Mouse (Mus musculus): ENCODE data around the gene Chfr. TPM values are rescaled to one million over a fixed set of nuclear protein-coding genes. Genes with fewer than 3 reads are reported as not detected.
A peak's percentile ranks its signal among the peaks of the same experiment; 100 is the strongest.
"Not testable (repeated sequence)": the region's sequence is repeated elsewhere in the genome, so short reads cannot be mapped to it uniquely, and the experiment has no call there.

Gene Chfr
- total RNA-seq, 2 experiments from 2014 or later = 23.5 to 23.7 TPM

DNA sequence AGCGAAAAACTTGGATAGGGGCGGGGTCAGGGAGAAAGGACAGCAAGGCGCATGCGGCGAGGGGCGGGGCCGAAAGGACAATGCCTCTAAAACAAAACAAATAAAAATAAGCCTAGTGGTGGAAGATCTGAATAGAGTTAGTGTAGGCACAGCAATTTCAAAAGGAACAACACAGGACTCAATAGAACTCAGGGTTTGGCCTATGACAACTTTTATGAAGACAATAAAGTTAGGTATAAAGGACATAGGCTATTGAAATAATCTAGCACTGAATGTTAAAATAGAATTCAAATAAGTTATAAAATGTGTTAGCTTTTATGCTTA is 27.4 kb upstream of the Chfr start:
- DNase-seq = no peak

DNA sequence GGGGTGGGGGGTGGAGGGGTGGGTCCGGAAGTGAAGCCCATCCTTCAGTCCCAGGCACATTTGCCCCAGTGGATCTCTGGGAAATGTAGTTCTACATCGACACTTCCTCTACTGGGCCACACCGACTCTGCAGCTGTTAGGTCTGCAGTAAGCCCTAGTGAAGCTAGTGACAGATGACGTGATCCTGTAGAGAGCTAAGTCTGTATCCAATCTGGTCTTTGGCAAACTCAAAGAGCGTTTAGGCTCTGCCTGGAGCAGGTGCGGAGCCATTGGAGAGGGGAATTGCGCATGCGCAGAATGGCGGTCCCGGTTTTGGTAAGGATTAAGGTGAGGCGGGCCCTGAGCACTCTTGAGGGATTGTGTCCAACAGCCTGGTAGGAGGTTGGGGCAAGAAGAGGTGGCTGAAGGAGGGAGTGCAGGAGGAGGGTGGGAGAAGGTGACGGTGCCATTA is 25.6 kb upstream of the Chfr start, which contains the start of gene Zfp605:
TSS of gene Zfp605 (plus strand) at position 102 of the 451 bp plus-strand sequence.
- peak; percentile 89 for DNase-seq

DNA sequence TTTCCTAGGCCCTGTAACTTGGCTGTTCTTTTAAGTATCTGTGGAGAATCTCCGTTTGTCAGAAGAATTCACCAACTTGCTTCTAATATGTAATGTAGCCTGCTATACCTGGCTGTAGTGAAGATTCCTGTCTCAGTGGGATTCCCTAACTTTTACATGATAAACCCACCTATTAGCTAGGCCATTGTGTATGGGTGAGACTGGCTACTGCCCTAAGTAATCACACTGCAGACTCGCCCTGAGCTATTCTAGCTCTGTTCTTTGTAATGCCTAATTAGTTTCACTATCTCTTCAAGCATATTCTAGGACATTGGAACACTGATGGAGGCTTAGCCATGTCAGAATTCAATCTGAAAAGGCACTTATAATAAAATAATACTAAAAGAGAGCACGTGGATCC is 13.3 kb upstream of the Chfr start:
- not testable (repeated sequence) for DNase-seq

DNA sequence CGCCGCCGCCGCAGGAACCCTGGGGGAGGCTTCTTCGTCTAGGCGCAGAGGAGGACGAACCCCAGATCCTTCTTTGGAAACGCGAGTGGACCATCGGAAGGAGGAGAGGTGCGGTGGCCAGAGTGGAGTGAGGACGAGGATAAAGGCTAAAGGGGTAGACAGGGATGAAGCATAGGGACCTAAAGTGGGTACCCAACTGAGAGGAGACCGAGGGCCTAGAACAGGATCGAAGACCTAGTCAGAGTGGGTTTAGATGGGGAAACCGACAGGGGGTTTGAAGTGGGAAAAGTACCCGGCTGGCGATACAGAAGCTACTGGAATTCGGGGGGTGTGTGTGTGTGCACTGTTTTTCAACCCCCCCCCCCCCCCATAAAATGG is 434 bp downstream of the Chfr start:
- DNase-seq = no peak

DNA sequence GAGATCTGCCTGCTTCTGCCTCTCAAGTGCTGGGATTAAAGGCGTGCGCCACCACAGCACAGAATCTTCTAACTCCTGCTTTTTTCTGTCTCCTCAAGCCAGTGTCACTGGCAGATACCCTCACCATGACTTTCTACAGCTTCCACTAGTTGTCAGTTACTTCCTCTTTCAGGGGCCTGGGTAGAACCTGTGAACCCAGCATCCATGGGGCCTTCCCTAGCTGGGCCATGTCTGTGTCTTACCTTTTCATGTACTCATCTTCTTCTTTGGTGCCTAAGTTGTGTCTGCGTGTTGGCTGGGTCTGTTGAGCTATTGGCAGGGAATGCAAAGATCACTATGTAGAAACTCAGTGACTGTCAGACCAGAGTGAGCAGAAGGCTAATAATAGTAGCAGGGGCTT is 2.2 kb downstream of the Chfr start:
- DNase-seq = no peak

DNA sequence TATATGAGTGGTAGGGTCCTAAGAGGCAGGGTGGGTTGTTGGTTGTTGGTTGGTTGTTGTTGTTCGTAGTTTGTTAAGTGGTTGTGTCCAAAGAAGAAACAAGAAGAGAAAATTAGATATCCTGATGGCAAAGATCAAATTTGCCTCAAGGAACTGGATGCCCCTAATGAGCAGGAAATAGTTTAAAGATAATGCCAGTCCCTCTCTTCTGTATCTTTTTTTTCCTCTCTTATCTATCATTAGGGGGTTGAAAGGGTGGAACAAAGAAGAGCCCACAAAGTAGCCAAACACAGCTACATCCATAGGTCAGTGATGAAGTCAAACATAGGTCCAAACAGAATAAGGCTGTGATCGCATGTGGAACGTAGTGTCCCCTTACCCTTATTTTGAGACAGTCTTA is 3.7 kb downstream of the Chfr start:
- no peak for DNase-seq

DNA sequence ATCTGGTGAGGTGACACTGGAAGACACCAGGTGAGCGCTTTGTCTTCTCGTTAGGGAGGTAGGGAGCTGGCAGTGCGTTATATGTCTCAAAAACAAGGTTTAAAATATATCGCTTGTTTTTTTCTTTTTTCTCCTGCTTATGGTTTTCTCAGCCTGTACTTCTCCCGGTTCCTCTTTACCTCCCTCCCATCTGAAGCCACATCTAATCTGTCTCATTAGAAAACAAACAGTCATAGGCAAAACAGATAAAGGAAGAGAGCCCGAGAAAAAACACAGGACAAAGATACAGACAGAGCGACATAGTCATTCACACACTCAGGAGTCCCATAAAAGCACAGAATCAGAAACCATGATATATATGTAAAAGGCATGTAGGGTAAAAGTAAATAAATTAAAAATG is 4.8 kb downstream of the Chfr start:
- DNase-seq = no peak

DNA sequence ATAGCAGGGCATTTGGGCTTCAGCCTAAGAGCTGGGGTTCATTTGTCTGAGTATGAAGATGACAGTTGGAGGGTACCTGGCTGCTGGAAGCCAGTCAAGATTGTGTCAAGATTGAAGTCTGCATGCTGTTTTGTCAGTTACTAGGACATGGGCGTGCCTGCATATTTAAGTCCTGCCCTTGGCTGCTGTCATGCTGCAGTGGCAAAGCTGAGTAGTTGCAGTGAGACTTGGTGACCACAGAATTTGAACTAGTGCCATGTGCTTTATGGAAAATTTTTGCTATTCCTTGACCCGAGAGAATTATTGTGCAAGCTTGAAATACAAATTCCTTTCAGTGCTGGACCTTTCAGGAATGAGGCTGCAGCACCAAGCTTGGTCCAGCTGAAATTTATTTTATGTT is 6.7 kb downstream of the Chfr start:
- peak; percentile 8 for DNase-seq

DNA sequence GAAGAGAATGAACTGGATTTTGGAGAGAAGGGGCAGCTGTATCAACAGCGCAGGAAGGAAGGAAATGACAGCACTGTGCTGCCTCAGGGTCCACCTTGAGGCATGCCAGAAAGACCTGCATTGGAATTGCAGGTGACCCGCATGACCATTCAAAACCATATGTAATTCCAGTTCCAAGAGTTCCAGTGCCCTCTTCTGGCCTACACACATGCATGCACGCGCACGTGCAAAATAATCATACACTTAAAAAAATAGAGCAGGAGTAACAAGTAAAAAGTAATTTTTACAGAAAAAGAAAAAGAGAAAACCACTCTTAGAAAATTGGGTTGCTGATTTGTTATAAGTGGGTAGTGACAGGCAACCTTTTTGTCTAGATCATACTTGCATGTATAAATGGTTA is 7.4 kb downstream of the Chfr start:
- no peak for DNase-seq

DNA sequence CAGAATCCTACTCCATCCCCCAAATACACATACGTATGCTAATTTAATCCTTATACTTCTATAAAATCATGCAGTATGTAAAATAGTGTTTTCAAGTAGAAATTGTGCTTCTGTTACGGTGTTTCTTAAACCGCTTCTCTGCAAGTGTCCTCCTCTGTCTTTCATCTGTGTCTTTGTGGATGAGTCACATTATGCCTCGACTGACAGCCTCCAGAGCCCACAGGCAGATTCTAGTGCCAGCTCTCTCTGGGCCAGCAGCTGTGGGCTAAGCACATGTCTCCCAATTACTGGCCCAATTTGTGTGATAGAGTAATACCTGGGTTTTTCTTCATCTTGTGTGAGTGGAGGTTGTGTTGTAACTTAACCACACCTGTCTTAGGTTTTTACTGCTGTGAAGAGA is 33.7 kb downstream of the Chfr start:
- DNase-seq = no peak

DNA sequence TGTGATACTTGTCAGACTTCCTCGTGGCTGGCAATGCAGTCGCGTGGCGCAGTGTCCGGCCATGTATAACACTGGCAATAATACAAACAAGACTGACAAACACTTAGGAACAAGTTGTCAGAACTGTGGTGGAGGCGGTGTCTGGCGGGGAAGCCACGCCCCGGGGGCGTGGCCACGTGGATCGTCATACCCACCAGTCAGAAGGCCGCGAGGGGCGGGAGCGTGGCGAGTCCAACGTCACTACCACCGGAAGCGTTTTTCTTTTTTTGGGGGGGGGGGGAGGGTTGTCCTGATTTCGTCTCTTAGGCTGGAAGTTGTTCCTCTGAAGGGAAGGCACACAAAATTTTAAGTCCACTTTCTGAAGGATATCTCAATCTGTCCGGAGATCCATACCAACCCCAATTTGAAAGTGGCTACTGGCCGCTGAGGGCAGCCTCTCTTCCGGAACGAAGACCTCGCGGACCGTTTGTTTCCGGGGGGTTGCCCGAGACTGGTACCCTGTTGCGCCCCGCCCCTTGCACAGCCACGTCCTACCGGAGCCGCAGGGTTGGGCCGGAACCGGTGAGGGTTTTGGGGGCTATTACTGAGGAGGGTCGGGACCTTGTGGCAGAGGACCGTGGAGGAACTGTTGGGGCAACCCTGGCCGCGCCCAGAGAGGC is 40.8 kb downstream of the Chfr start, which contains the start of gene Golga3:
TSS of gene Golga3 (plus strand) at position 340 of the 659 bp plus-strand sequence.
- DNase-seq = peak; percentile 95

DNA sequence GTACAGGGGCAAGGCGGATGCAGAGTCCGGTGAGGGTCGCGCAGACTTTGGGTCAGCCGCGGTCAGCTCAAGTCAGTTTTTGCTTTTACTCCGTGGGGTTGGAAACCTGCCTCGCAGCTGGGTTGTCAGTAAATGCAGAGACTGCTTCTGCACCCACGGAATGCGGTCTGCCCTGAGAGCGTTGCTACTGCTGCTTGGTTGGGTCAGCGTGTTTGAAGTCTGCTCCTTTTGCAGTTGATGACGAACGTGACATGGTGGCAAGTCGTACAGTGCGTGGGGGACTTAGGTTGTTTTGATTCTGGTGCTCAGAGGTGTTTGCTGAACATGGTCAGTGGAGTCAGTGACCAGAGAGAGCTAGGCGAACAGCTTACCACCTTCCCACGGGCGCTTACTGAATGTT is 41.4 kb downstream of the Chfr start:
- DNase-seq = no peak

DNA sequence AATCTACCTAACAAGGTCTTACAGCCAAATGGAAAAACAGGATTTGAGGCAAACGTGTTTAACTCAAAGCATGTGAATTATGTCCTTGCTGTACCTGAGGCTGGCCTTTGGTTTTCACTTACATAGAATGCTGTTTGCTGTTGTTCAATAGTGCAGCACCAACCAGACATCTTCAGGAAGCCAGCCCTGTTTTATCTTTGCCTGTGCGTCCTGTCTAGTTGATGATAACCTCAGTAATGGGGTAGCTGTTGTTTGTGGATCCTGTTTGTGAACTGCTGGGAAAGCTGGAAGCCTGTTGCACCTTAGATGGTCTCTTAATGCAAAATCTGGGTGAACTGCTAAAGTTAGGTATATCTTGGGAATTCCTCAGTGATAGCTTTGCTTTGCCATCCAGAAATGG is 43.0 kb downstream of the Chfr start:
- DNase-seq = no peak

DNA sequence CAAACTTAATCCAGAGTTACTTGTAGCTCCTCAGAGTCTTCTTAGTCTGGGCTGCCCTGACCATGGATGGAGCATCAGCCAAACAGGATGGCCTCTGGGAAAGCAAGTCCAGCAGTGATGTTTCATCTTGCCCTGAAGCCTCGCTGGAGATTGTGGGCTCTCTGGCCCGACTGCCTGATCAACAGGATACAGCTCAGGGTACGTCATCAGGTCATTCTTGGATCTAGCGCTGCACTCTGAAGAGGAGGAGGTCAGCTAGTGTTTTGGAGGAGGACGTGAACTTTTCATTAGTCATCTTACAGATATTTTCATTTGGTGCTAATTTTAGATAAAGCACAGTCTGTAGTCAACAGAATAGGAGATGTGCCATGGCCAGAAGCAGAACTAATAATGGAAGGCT is 46.1 kb downstream of the Chfr start:
- DNase-seq = no peak

DNA sequence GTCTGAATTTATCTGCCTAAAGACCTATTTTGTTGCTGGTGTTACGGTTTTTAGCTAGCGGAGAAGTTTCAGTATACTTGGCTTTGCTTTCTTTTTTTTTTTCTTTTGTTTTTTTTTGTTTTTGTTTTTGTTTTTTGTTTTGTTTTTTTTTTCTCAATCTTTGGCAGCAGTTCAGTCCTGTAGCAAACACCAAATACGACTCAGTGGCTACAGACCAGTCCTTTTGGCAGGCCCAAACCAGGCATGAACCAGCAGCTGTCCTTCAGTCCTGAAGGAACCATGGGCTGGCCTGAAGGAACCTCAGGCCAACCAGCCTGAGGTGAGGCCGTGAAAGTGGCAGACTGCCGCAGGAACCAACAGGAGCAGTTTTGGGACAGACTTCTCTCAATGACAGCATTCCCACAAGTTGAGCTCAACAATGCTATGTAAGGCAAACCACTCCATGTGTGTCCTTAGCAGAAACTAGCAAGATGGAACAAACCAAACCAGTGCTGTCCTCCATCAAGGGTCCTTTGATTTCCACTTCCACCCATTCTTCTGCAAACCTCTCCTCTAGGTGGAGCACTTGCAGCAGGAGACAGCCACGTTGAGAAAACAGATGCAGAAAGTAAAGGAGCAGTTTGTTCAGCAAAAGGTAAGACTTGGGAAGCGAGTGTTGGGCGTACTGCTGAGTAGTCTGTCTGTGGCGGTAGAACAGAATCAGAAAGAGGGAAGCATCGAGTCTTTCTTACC is 67.7 kb downstream of the Chfr start:
- DNase-seq = no peak

DNA sequence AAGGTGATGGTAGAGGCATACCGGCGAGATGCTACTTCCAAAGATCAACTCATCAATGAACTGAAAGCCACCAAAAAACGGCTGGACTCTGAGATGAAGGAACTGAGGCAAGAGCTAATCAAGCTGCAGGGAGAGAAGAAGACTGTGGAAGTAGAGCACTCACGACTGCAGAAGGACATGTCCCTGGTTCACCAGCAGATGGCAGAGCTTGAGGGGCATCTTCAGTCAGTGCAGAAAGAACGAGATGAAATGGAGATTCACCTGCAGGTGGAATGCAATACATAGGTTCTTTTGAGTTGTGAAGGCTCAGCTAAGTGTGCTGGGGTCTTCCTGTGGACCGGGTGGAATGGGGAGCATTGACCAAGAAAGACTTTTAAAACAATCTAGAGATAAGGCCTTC is 69.1 kb downstream of the Chfr start:
- DNase-seq = no peak

DNA sequence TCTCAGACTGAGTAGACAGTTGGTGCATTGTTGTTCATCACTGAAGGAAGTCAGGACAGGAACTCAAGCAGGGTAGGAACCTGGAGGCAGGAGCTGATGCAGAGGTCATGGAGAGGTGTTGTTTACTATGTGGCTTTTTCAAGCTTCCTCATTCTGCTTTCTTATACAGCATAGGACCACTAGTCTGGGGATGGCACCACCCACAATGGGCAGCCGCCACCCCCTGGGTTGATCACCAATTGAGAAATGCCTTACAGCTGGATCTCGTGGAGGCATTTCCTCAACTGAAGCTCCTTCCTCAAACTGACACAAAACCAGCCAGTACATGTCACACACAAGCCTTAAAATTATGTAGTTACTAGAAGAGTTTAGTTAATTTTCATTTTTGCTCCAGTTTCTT is 75.7 kb downstream of the Chfr start:
- no peak for DNase-seq

DNA sequence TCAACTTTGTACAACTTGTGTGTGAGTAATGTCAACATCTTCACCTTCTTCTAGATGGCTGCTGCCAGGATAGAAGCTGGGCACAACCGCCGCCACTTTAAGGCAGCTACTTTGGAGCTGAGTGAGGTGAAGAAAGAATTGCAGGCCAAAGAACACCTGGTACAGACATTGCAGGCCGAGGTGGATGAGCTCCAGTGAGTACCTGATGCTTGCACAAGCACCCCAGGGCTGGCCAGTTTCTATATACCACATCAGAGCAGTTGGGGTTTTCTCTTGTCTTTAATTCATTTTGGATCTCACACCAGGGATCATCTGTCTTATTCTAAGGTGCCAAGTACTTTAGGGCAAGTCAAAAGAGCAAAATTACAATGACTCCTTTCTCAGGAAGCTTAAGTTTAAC is 81.1 kb downstream of the Chfr start:
- no peak for DNase-seq

DNA sequence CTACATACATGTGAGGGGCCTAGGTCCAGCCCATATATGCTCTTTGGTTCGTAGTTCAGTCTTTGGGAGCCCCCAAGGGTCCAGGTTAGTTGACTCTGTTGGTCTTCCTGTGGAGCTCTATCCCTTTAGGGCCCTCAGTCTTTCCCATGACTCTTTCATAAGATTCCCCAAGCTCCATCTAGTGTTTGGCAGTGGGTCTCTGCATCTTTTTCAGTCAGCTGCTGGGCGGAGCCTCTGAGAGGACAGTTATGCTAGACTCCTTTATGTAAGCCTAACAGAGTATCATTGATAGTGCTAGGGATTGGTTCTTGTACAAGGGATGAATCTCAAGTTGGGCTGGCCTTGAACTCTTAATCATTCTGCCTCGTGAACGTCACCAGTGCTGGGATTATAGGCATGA is 84.7 kb downstream of the Chfr start:
- DNase-seq = no peak

Other genes starting within 250 kb of the Chfr start
- 1 to 10 TPM; 4.5 to 5.2 TPM for gene Gm15446, start 212.4 kb upstream of the Chfr start, total RNA-seq (2021)
- gene Zfp932, start 139.3 kb upstream of the Chfr start, total RNA-seq (2021) = 10 to 100 TPM in 1 of 2 experiments, 1 to 10 TPM in 1; 9.3 to 11.2 TPM
- 1 to 10 TPM; 2.8 to 3.3 TPM for gene Gm17655, start 63.3 kb upstream of the Chfr start, total RNA-seq (2021)
- gene Gm35315, start 41.4 kb upstream of the Chfr start, total RNA-seq (2021) = not detected
- not detected for gene Plcxd1, start 35.9 kb upstream of the Chfr start, total RNA-seq (2021)
- 10 to 100 TPM; 32.3 to 33.6 TPM for gene Gtpbp6, start 27.6 kb upstream of the Chfr start, total RNA-seq (2021)
- gene Zfp605, start 25.8 kb upstream of the Chfr start, total RNA-seq (2021) = 1 to 10 TPM; 2.7 to 3.1 TPM
- gene Golga3, start 40.9 kb downstream of the Chfr start, total RNA-seq (2021) = 10 to 100 TPM; 35.5 to 38.7 TPM
- 10 to 100 TPM; 27.9 to 29.8 TPM for gene Ankle2, start 95.2 kb downstream of the Chfr start, total RNA-seq (2021)
- 10 to 100 TPM; 41.4 to 42.8 TPM for gene Pgam5, start 134.1 kb downstream of the Chfr start, total RNA-seq (2021)
- gene Pxmp2, start 150.3 kb downstream of the Chfr start, total RNA-seq (2021) = 10 to 100 TPM; 23.3 to 25.0 TPM
- gene Pole, start 150.5 kb downstream of the Chfr start, total RNA-seq (2021) = 10 to 100 TPM; 20.9 to 22.0 TPM
- not detected for gene P2rx2, start 207.4 kb downstream of the Chfr start, total RNA-seq (2021)
- gene Lrcol1, start 208.9 kb downstream of the Chfr start, total RNA-seq (2021) = not detected

Measured in heart, postnatal 4 days (tissue).